Mouse (Mus musculus) embryonic facial prominence, embryonic 11.5 days (tissue): ENCODE data around the gene Dlg1. TPM values are rescaled to one million over a fixed set of nuclear protein-coding genes. Genes with fewer than 3 reads are reported as not detected.
"Not testable (repeated sequence)": the region's sequence is repeated elsewhere in the genome, so short reads cannot be mapped to it uniquely, and the experiment has no call there.

Experiments
- ATAC-seq: fragments of 200-750 bp; cut with Nextera tagmentation; replicated peaks from 2 replicates; pipeline ENCODE4 v1.8.0; 2017; ENCODE audit warnings: low read depth; ENCODE audit not compliant: insufficient number of reproducible peaks, low FRiP score, low TSS enrichment
- DNase-seq: peaks from one replicate; pipeline ENCODE4 v3.0.0-alpha.2; 2015; ENCODE audit warnings: low spot score
- H3K27ac ChIP-seq: fragments of 300-500 bp; sonication (generic); replicated peaks from 2 replicates; pipeline ENCODE4 v1.5.1; 2014; ENCODE audit warnings: mild to moderate bottlenecking, low read depth, low read length, control low read depth
- H3K27me3 ChIP-seq: fragments of 300-500 bp; sonication (generic); 2 replicates; pipeline ENCODE4 v1.6.1; 2014; ENCODE audit warnings: mild to moderate bottlenecking, low read length, moderate library complexity, mixed read lengths; ENCODE audit not compliant: control insufficient read depth, insufficient read depth
- H3K36me3 ChIP-seq: fragments of 300-500 bp; sonication (generic); replicated peaks from 2 replicates; pipeline ENCODE4 v1.6.1; 2014; ENCODE audit warnings: low read depth, mild to moderate bottlenecking, low read length, moderate library complexity, mixed read lengths; ENCODE audit not compliant: control insufficient read depth, insufficient read depth
- H3K4me1 ChIP-seq: fragments of 300-500 bp; sonication (generic); 2 replicates; pipeline ENCODE4 v1.6.1; 2014; ENCODE audit warnings: low read length, mixed read lengths; ENCODE audit not compliant: control insufficient read depth, insufficient read depth
- H3K4me2 ChIP-seq: fragments of 300-500 bp; sonication (generic); 2 replicates; pipeline ENCODE4 v1.6.1; 2014; ENCODE audit warnings: low read depth, mild to moderate bottlenecking, control low read depth, low read length, moderate library complexity
- H3K4me3 ChIP-seq: fragments of 300-500 bp; sonication (generic); 2 replicates; pipeline ENCODE4 v1.5.1; 2014; ENCODE audit warnings: low read depth, low read length, control low read depth
- H3K9ac ChIP-seq: fragments of 300-500 bp; sonication (generic); replicated peaks from 2 replicates; pipeline ENCODE4 v1.6.1; 2014; ENCODE audit warnings: mild to moderate bottlenecking, control low read depth, low read length
- H3K9me3 ChIP-seq: fragments of 300-500 bp; sonication (generic); replicated peaks from 2 replicates; pipeline ENCODE4 v1.6.1; 2016; ENCODE audit warnings: mild to moderate bottlenecking, low read length, inconsistent platforms, mixed read lengths; ENCODE audit not compliant: control insufficient read depth
- WGBS: fragments of 180-500 bp; shearing (Covaris S2); extraction: QIAGEN DNeasy Blood & Tissue Kit; methylation state at CpG from one replicate; pipeline ENCODE4 v1.1.7; 2014; 5-methylcytosine and 5-hydroxymethylcytosine counted together
- polyA plus RNA-seq: library from polyadenylated mRNA; unstranded; fragments of >200 nt; fragmentation: Nextera tagmentation; extraction: Ambion mirVana; gene quantifications from 2 replicates; pipeline ENCODE4 v1.2.1, GENCODE M21; 2014

The Dlg1 gene
- polyA plus RNA-seq, 1 experiment from 2014 or later, result 31.1 TPM

GRCm38 (mm10) chr16:31707326-31707725 lies 44.1 kb downstream of the Dlg1 start:
- no peak overlapping the region for H3K9ac ChIP-seq
- no peak overlapping the region for H3K4me2 ChIP-seq
- H3K4me1 ChIP-seq, result no peaks in the 10 kb centered on the region
- no peak overlapping the region for H3K27ac ChIP-seq
- ATAC-seq, result no peak
- 81% methylated on average over 3 of the region's 3 CpGs for WGBS
- no peak overlapping the region for H3K4me3 ChIP-seq
- DNase-seq, result no peak
- no peaks in the 10 kb centered on the region for H3K9me3 ChIP-seq
- H3K36me3 ChIP-seq, result no peaks in the 10 kb centered on the region
- H3K27me3 ChIP-seq, result no peaks in the 10 kb centered on the region

GRCm38 (mm10) chr16:31722991-31723390 lies 59.7 kb downstream of the Dlg1 start:
- no peaks in the 10 kb centered on the region for H3K27me3 ChIP-seq
- H3K27ac ChIP-seq, result no peak overlapping the region
- WGBS, result 92% methylated on average over 1 of the region's 1 CpGs
- H3K9me3 ChIP-seq, result no peaks in the 10 kb centered on the region
- H3K4me2 ChIP-seq, result no peak overlapping the region
- H3K4me1 ChIP-seq, result no peaks in the 10 kb centered on the region
- H3K4me3 ChIP-seq, result no peak overlapping the region
- ATAC-seq (no peak), DNase-seq (no peak)
- H3K36me3 ChIP-seq, result no peaks in the 10 kb centered on the region; the same call in 1 of the 2 replicates
- no peak overlapping the region for H3K9ac ChIP-seq

GRCm38 (mm10) chr16:31724121-31724520 lies 60.9 kb downstream of the Dlg1 start:
- no peak overlapping the region for H3K4me3 ChIP-seq
- no peak overlapping the region for H3K9ac ChIP-seq
- no peaks in the 10 kb centered on the region for H3K27me3 ChIP-seq
- no peaks in the 10 kb centered on the region for H3K9me3 ChIP-seq
- DNase-seq (peak; percentile 72), ATAC-seq (no peak)
- H3K4me1 ChIP-seq, result no peaks in the 10 kb centered on the region
- H3K36me3 ChIP-seq, result no peaks in the 10 kb centered on the region; the same call in 1 of the 2 replicates
- H3K4me2 ChIP-seq, result no peak overlapping the region
- H3K27ac ChIP-seq, result no peak overlapping the region
- 41% methylated on average over 1 of the region's 1 CpGs for WGBS

GRCm38 (mm10) chr16:31724818-31725217 lies 61.6 kb downstream of the Dlg1 start:
- Histone ChIP-seq H3K27ac (no peak overlapping the region), H3K27me3 (no peaks in the 10 kb centered on the region), H3K4me3 (no peak overlapping the region), H3K36me3 (no peaks in the 10 kb centered on the region; the same call in 1 of the 2 replicates), H3K4me1 (no peaks in the 10 kb centered on the region), H3K9ac (no peak overlapping the region), H3K9me3 (no peaks in the 10 kb centered on the region), H3K4me2 (no peak overlapping the region)
- DNase-seq (no peak), ATAC-seq (no peak)
- WGBS, result 87% methylated on average over 4 of the region's 4 CpGs

- not testable (repeated sequence) for H3K4me1 ChIP-seq
These were observed 67.7 kb downstream of the Dlg1 start for GRCm38 (mm10) chr16:31730971-31731370.

GRCm38 (mm10) chr16:31737081-31737480 lies 73.8 kb downstream of the Dlg1 start:
- Histone ChIP-seq H3K9me3 (no peaks in the 10 kb centered on the region), H3K9ac (no peak overlapping the region), H3K4me3 (no peak overlapping the region), H3K27ac (no peak overlapping the region), H3K27me3 (no peaks in the 10 kb centered on the region), H3K36me3 (no peaks in the 10 kb centered on the region), H3K4me2 (no peak overlapping the region), H3K4me1 (no peaks in the 10 kb centered on the region; the same call in 1 of the 2 replicates)
- WGBS, result 93% methylated on average over 4 of the region's 4 CpGs
- DNase-seq (no peak), ATAC-seq (no peak)

More at GRCm38 (mm10) chr16:31730971-31731370, 67.7 kb downstream of the Dlg1 start:
- H3K4me3 ChIP-seq, H3K9ac ChIP-seq, H3K27me3 ChIP-seq, H3K9me3 ChIP-seq, H3K4me2 ChIP-seq, DNase-seq, ATAC-seq, H3K27ac ChIP-seq, H3K36me3 ChIP-seq: not testable (repeated sequence)
- WGBS, result 89% methylated on average over 1 of the region's 1 CpGs

- DNase-seq (no peak), ATAC-seq (no peak)
- Histone ChIP-seq H3K9me3 (no peaks in the 10 kb centered on the region), H3K27ac (no peak overlapping the region), H3K4me2 (no peak overlapping the region), H3K36me3 (no peaks in the 10 kb centered on the region), H3K4me3 (no peak overlapping the region), H3K9ac (no peak overlapping the region), H3K27me3 (no peaks in the 10 kb centered on the region), H3K4me1 (no peaks in the 10 kb centered on the region; the same call in 1 of the 2 replicates)
- WGBS, result 78% methylated on average over 3 of the region's 3 CpGs
These were observed 74.5 kb downstream of the Dlg1 start for GRCm38 (mm10) chr16:31737761-31738160.

GRCm38 (mm10) chr16:31740271-31740670 lies 77.0 kb downstream of the Dlg1 start:
- 73% methylated on average over 8 of the region's 8 CpGs for WGBS
- Histone ChIP-seq H3K9me3 (no peaks in the 10 kb centered on the region), H3K4me3 (no peak overlapping the region), H3K4me2 (no peak overlapping the region), H3K27me3 (no peaks in the 10 kb centered on the region), H3K36me3 (no peaks in the 10 kb centered on the region), H3K9ac (no peak overlapping the region), H3K27ac (no peak overlapping the region), H3K4me1 (no peaks in the 10 kb centered on the region; the same call in 1 of the 2 replicates)
- ATAC-seq, result no peak
- DNase-seq, result no peak
